ENCODE assay signal across 8 mouse cellular contexts in the genomic region with DNA sequence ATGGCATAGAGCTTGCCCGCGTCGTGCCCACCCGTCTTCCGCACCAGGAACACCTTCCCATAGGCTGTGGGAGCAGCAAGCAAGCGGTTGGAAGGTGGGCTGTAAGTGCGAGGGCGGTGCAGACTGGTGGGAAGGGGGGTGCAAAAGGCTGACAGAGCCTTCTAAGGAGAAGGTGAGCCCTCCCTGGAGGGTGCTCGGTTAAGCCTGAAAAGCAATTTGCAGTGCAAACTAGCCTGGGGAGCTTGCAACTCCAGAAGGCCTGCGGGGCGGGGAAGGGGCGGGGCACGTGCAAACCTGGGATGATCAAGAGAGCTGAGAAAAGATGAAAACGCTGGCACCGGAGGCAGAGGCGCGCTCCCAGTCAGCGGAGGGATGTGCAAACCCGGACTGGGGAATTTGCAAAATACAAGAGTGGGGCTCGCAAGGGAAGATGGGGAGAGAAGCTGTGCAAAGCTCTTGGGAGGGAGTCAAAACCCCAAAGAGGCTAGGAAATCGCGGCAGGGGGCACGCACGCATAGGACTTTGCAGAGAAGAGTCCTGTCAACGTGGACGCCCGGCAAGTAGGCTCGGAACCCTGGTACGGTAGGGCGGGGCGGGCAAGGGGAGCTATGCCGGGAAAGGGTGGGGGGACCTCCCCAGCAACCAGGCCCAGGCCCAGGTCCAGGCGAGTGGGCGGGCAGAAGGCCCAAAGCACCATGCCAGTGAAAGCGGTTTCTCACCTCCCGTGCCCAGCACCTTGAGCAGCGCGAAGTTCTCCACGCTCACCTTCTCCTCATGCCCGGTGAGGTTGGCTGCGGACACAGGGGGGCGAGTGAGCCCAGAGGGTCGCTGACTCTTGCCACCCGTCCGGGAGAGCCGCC. TPM values are rescaled to one million over a fixed set of nuclear protein-coding genes. Genes with fewer than 3 reads are reported as not detected.
A peak's percentile ranks its signal among the peaks of the same experiment; 100 is the strongest.
DNase-seq lines count a peak whose midpoint lies in the region; ATAC-seq lines count a peak whose summit lies in the region.

No protein-coding gene starts in this region.

- H3K36me3 ChIP-seq in heart, embryonic 12.5 days = peaks cover 27% of the 10 kb centered on the region
- H3K36me3 ChIP-seq in macrophage (ENCODE audit: inconsistent target) = peaks cover 49% of the 10 kb centered on the region

- H3K4me2 ChIP-seq in heart, embryonic 12.5 days = peak overlapping the region; percentile 96

- H3K4me3 ChIP-seq in heart, embryonic 12.5 days = peak overlapping the region; percentile 75
- peak overlapping the region; percentile 65 for H3K4me3 ChIP-seq in macrophage (ENCODE audit: inconsistent target)

- H3K4me1 ChIP-seq in heart, embryonic 12.5 days (replicated peaks) = peaks cover 13% of the 10 kb centered on the region

- peak; percentile 65 for DNase-seq in 3134 (ENCODE audit: extremely low read depth, insufficient read length, low spot score)
- peak; percentile 47 for DNase-seq in CD4-positive, CD25-positive, alpha-beta regulatory T cell, adult 2 months (ENCODE audit: low read depth, low spot score)
- DNase-seq in cerebellum, adult 9-11 months = peak; percentile 55
- peak; percentile 69 to 74 for DNase-seq in kidney, postnatal 4 days
- DNase-seq in right cerebral cortex, postnatal 36 days (ENCODE audit: low spot score in 2 of 2) = peak; percentile 67 to 68
- no peak for DNase-seq in gastrocnemius, postnatal 10 days

- H3K79me2 ChIP-seq in macrophage (ENCODE audit: inconsistent target) = peaks cover 12% of the 10 kb centered on the region; the same call in 1 of the 2 replicates

- H3K9ac ChIP-seq in heart, embryonic 12.5 days = peak overlapping the region; percentile 82

- H3K27ac ChIP-seq in heart, embryonic 12.5 days (ENCODE audit: poor library complexity, severe bottlenecking) = no peak overlapping the region
- peak overlapping the region; percentile 29; the same call in 1 of the 2 replicates for H3K27ac ChIP-seq in macrophage

- H3K9me3 ChIP-seq in heart, embryonic 12.5 days (replicated peaks) = no peaks in the 10 kb centered on the region

- peaks cover 67% of the 10 kb centered on the region for H3K27me3 ChIP-seq in heart, embryonic 12.5 days (replicated peaks)

- 2% methylated on average over 46 of the region's 46 CpGs for WGBS in heart, embryonic 12.5 days
- 22% methylated on average over 46 of the region's 46 CpGs for WGBS in macrophage (ENCODE audit: missing documents)

- peak; percentile 44 for ATAC-seq in heart, embryonic 12.5 days (ENCODE audit: insufficient number of reproducible peaks, low FRiP score)

RNA-seq across cellular contexts. Expression of gene Rps6ka4, which starts 0.6 kb away (rescaled TPM):
- 14.8 and 19.3 TPM in 2 replicates for polyA plus RNA-seq in heart, embryonic 12.5 days (2016; fragmentation: Nextera tagmentation; extraction: Ambion mirVana)
- 100 to 1,000 TPM in 3 of 26 experiments, 10 to 100 TPM in 23; 20.7 to 276 (median 45.8) TPM for total RNA-seq in macrophage (2018; cell fraction: chromatin; rRNA removed)
- total RNA-seq in macrophage (2018; cell fraction: cytosol; rRNA removed) = 10 to 100 TPM; 20.8 to 44.8 (median 28.9) TPM
- total RNA-seq in macrophage (2018; cell fraction: nucleus; rRNA removed) = 10 to 100 TPM; 18.4 to 95.2 (median 38.5) TPM
- 15.5 to 39.8 TPM (median 30.3 TPM) in 3 replicates for polyA plus RNA-seq in macrophage (2018)
- total RNA-seq in gastrocnemius, postnatal 10 days (2021) = 10 to 100 TPM; 12.1 to 12.2 TPM

RNA-seq across cellular contexts. Expression of gene Ccdc88b, which starts 18.2 kb away (rescaled TPM):
- 0.47 and 0.55 TPM in 2 replicates for polyA plus RNA-seq in heart, embryonic 12.5 days (2016; fragmentation: Nextera tagmentation; extraction: Ambion mirVana)
- 100 to 1,000 TPM in 20 of 26 experiments, 10 to 100 TPM in 6; 61.5 to 528 (median 169) TPM for total RNA-seq in macrophage (2018; cell fraction: chromatin; rRNA removed)
- total RNA-seq in macrophage (2018; cell fraction: cytosol; rRNA removed) = 10 to 100 TPM; 23.7 to 58.1 (median 40.5) TPM
- 100 to 1,000 TPM in 14 of 26 experiments, 10 to 100 TPM in 12; 39.5 to 274 (median 109) TPM for total RNA-seq in macrophage (2018; cell fraction: nucleus; rRNA removed)
- 16.2 to 28.6 TPM (median 21.1 TPM) in 3 replicates for polyA plus RNA-seq in macrophage (2018)
- total RNA-seq in gastrocnemius, postnatal 10 days (2021) = 1 to 10 TPM in 1 of 2 experiments, under 1 TPM in 1; 0.97 to 1.5 TPM

Comparison
In these comparisons a context has a peak if more than half of its experiments do, and no peak if none do; other contexts are left out.
1. RNA of gene Ccdc88b, which starts 18.2 kb away (polyA plus RNA-seq): 16.2 to 28.6 TPM in macrophage; 0.47 to 0.55 TPM in heart, embryonic 12.5 days; every median in the first group is over 10 times any median in the second.